Mouse (Mus musculus): Measurements from ENCODE around the gene Ppp3ca. TPM values are rescaled to one million over a fixed set of nuclear protein-coding genes. Genes with fewer than 3 reads are reported as not detected.

Gene Ppp3ca
- polyA plus RNA-seq, 1 experiment from 2014 or later = 11.3 TPM

DNA sequence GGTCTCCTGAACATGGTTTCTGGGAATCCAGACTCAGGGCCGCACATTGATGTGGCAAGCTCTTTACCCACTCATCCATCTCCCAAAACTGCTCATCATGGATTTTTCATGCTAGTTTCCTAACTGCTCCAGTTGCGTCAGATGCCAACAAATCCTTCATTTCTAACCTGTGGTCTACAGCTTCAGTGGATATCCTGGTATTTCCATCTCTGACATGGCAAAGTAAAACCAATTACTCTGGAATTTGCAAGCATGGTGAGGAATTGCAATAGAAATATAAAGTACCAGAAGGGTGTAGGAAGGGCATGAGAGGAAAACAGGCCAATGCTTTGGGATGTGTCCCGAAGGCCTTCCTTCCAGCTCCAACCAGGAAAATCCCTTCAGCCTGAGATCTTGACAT lies 196.2 kb downstream of the Ppp3ca start:
- no peak overlapping the region for H3K9ac ChIP-seq
- no peaks in the 10 kb centered on the region for H3K27me3 ChIP-seq
- 77% methylated on average over 3 of the region's 3 CpGs for WGBS (ENCODE audit: insufficient replicate concordance)
- no peaks in the 10 kb centered on the region for H3K36me3 ChIP-seq
- DNase-seq (no peak), ATAC-seq (ENCODE audit: low read depth) (no peak)
- H3K4me1 ChIP-seq (replicated peaks) = no peaks in the 10 kb centered on the region
- no peak overlapping the region for H3K4me2 ChIP-seq
- no peak overlapping the region for H3K27ac ChIP-seq
- H3K9me3 ChIP-seq (replicated peaks) = no peaks in the 10 kb centered on the region
- no peak overlapping the region for H3K4me3 ChIP-seq (replicated peaks)

GRCm38 (mm10) chr3:136866571-136866970 lies 196.6 kb downstream of the Ppp3ca start:
- no peaks in the 10 kb centered on the region for H3K36me3 ChIP-seq
- WGBS (ENCODE audit: insufficient replicate concordance) = 53% methylated on average over 3 of the region's 3 CpGs
- DNase-seq (no peak), ATAC-seq (ENCODE audit: low read depth) (no peak)
- H3K4me2 ChIP-seq = no peak overlapping the region
- H3K27me3 ChIP-seq = no peaks in the 10 kb centered on the region
- no peak overlapping the region for H3K9ac ChIP-seq
- H3K4me3 ChIP-seq (replicated peaks) = no peak overlapping the region
- H3K9me3 ChIP-seq (replicated peaks) = no peaks in the 10 kb centered on the region
- H3K4me1 ChIP-seq (replicated peaks) = no peaks in the 10 kb centered on the region
- H3K27ac ChIP-seq = no peak overlapping the region

GRCm38 (mm10) chr3:136867366-136867765 lies 197.4 kb downstream of the Ppp3ca start:
- 78% methylated on average over 2 of the region's 2 CpGs for WGBS (ENCODE audit: insufficient replicate concordance)
- Histone ChIP-seq H3K4me1 (replicated peaks) (no peaks in the 10 kb centered on the region), H3K9me3 (replicated peaks) (no peaks in the 10 kb centered on the region)

DNA sequence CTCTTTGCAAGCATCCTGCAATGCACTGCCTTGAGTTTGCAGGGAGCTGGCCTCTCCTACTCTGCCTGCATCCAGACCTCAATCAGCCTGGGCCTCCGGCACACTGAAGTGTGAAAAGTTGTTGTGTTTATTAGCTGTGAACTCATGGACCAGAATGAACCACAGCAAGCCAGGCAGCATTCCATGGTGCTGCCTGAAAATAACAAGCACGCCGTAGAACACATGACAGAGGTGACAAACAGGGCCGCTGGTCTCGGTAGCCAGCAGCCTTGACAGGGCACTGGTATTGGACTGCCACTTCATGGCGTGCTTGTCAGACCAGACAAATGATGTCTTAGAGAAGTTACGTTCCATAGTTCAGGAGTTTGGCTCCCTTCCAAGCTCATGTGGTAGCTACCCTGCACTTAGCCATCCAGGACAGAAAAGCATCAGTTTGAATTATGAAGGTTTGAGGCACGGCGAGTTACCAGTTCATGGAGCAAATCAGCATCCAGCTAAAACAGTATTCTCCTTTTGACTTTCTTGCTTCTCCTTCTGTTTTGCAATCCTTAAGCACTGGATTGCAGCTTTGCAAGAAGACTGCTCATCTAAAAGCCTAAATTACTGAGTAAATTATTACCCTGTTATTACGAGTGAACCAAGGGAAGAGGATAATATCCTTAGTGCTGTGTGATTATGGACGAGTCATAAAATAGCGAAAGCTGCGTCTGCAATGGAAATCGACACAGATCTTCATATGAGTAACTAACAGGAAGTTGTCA lies 202.0 kb downstream of the Ppp3ca start:
- no peak for ATAC-seq (ENCODE audit: low read depth)
- Histone ChIP-seq H3K9ac (no peak overlapping the region), H3K4me3 (replicated peaks) (no peak overlapping the region), H3K9me3 (replicated peaks) (no peaks in the 10 kb centered on the region), H3K36me3 (no peaks in the 10 kb centered on the region), H3K4me1 (replicated peaks) (no peaks in the 10 kb centered on the region), H3K27me3 (no peaks in the 10 kb centered on the region), H3K4me2 (no peak overlapping the region), H3K27ac (no peak overlapping the region)
- WGBS (ENCODE audit: insufficient replicate concordance) = 80% methylated on average over 14 of the region's 14 CpGs
- no peak for DNase-seq

More at GRCm38 (mm10) chr3:136867366-136867765, 197.4 kb downstream of the Ppp3ca start:
- DNase-seq (no peak), ATAC-seq (ENCODE audit: low read depth) (no peak)
- no peak overlapping the region for H3K4me2 ChIP-seq
- H3K36me3 ChIP-seq = no peaks in the 10 kb centered on the region
- H3K9ac ChIP-seq = no peak overlapping the region
- H3K27me3 ChIP-seq = no peaks in the 10 kb centered on the region
- no peak overlapping the region for H3K4me3 ChIP-seq (replicated peaks)
- no peak overlapping the region for H3K27ac ChIP-seq

DNA sequence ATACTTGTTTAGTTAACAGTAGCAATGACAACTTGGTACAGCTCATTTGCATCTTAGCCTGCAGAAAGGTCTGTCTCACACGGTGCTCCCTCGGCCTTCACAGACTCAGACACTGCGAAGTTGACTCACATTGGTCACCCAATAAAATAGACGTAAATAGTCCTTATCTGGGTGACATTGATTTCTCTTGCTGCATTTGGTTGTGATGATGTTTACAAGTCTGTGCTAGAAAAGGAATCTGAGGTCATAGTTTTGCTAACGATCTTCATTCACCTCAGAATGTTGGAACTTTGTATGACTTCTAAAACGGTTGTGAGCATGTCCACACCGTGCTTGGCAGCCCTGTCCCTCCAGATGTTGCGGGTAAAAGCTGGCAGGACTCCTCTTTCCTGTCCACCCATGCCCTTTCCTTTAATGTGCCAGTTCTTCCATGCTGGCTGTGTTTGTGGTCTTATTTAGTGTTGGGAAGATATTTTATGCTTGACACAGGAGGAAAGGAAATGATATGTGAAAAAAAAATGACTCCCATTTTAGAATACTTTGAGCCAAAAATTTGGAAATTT lies 202.7 kb downstream of the Ppp3ca start:
- DNase-seq = no peak
- Histone ChIP-seq H3K36me3 (no peaks in the 10 kb centered on the region), H3K27ac (no peak overlapping the region), H3K9me3 (replicated peaks) (no peaks in the 10 kb centered on the region), H3K4me3 (replicated peaks) (no peak overlapping the region), H3K9ac (no peak overlapping the region), H3K27me3 (no peaks in the 10 kb centered on the region), H3K4me1 (replicated peaks) (no peaks in the 10 kb centered on the region), H3K4me2 (no peak overlapping the region)
- ATAC-seq (ENCODE audit: low read depth) = no peak
- WGBS (ENCODE audit: insufficient replicate concordance) = 68% methylated on average over 8 of the region's 8 CpGs

DNA sequence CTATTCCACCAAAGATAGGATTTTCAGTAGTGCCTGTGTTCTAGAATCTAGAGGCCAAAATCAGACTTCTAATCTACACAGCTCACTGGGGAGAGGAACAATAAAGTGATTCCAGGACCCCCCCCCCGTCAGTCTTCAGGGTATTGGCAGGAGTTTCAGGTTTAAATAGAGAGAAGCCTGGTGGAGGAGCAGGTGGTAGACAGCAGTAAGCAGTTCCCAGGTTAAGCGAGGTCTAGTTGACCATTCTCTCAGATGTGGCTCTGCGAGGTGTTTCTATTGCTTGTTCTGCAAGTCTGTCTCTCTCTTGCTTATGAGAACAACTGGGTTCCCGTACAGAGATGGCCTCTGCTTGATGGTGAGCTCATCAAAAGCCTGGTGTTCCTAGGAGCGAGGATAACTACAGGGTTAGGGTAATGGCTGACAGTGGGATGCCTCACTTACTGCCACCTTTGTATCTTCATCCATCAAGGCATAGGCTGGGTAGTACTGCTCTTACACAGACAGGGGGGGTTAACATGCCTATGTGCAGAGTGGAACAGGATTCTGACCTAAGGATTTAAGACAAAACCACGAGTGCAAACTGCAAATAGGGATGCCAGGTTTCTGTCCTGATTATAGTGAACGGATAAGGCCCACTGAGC lies 204.0 kb downstream of the Ppp3ca start:
- no peaks in the 10 kb centered on the region for H3K36me3 ChIP-seq
- WGBS (ENCODE audit: insufficient replicate concordance) = 65% methylated on average over 7 of the region's 7 CpGs

DNA sequence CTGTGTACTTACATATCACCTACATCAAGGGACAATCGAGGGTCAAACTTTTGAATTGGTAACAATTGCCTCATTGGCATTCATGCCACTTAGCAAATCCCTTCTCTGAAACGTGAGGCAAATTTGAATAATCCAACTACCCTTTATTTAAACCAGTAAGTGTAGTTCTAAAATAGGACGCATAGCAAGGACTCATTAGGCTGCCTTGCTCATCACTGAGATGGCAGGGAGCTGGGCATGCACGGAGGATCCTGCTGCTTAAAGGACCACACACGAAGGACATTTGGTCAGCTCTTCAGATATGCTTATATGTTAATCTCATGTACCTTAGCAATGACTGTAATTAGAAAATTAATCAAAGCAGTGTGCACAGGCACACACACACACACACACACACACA lies 204.6 kb downstream of the Ppp3ca start:
- H3K36me3 ChIP-seq = no peaks in the 10 kb centered on the region
- no peak overlapping the region for H3K27ac ChIP-seq
- H3K9ac ChIP-seq = no peak overlapping the region
- no peak overlapping the region for H3K4me3 ChIP-seq (replicated peaks)
- no peak for ATAC-seq (ENCODE audit: low read depth)
- H3K4me1 ChIP-seq (replicated peaks) = no peaks in the 10 kb centered on the region
- H3K9me3 ChIP-seq (replicated peaks) = no peaks in the 10 kb centered on the region
- 74% methylated on average over 5 of the region's 5 CpGs for WGBS (ENCODE audit: insufficient replicate concordance)
- no peaks in the 10 kb centered on the region for H3K27me3 ChIP-seq
- no peak overlapping the region for H3K4me2 ChIP-seq
- DNase-seq = no peak

More for the DNA sequence above, 204.0 kb downstream of the Ppp3ca start:
- H3K4me1 ChIP-seq (replicated peaks) = no peaks in the 10 kb centered on the region
- no peaks in the 10 kb centered on the region for H3K9me3 ChIP-seq (replicated peaks)
- H3K27ac ChIP-seq = no peak overlapping the region
- no peaks in the 10 kb centered on the region for H3K27me3 ChIP-seq
- DNase-seq (no peak), ATAC-seq (ENCODE audit: low read depth) (no peak)
- H3K9ac ChIP-seq = no peak overlapping the region
- no peak overlapping the region for H3K4me3 ChIP-seq (replicated peaks)
- H3K4me2 ChIP-seq = no peak overlapping the region

DNA sequence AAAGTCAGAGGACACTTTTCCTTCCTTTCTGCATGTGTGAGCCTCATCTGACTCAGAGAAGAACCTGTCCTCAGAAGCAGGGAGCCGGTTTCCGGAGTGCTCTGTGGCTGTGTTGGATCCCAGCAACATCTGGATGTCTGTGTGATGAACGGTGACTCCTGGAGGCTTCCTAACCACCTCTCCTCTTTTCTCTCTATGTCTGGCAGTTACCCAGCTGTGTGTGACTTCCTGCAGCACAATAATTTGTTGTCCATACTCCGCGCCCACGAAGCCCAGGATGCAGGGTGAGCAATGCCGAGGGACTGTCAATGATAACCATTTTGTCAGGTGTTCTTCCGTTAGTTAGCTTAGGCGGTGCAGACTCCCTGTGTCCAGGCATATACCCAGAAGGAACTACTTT lies 217.8 kb downstream of the Ppp3ca start:
- H3K36me3 ChIP-seq = no peaks in the 10 kb centered on the region
- no peak overlapping the region for H3K27ac ChIP-seq
- WGBS (ENCODE audit: insufficient replicate concordance) = 80% methylated on average over 9 of the region's 9 CpGs
- ATAC-seq (ENCODE audit: low read depth) = no peak
- no peaks in the 10 kb centered on the region for H3K4me1 ChIP-seq (replicated peaks)
- no peak overlapping the region for H3K4me3 ChIP-seq (replicated peaks)
- no peaks in the 10 kb centered on the region for H3K9me3 ChIP-seq (replicated peaks)
- no peaks in the 10 kb centered on the region for H3K27me3 ChIP-seq
- H3K4me2 ChIP-seq = no peak overlapping the region
- DNase-seq = no peak
- H3K9ac ChIP-seq = no peak overlapping the region

GRCm38 (mm10) chr3:136892140-136892539 lies 222.2 kb downstream of the Ppp3ca start:
- ATAC-seq (ENCODE audit: low read depth) = no peak
- Histone ChIP-seq H3K9ac (no peak overlapping the region), H3K9me3 (replicated peaks) (no peaks in the 10 kb centered on the region), H3K27me3 (no peaks in the 10 kb centered on the region), H3K36me3 (no peaks in the 10 kb centered on the region), H3K4me2 (no peak overlapping the region), H3K4me1 (replicated peaks) (no peaks in the 10 kb centered on the region), H3K27ac (no peak overlapping the region), H3K4me3 (replicated peaks) (no peak overlapping the region)
- 70% methylated on average over 3 of the region's 3 CpGs for WGBS (ENCODE audit: insufficient replicate concordance)
- no peak for DNase-seq

GRCm38 (mm10) chr3:136893596-136894402 lies 223.9 kb downstream of the Ppp3ca start:
- H3K4me2 ChIP-seq = no peak overlapping the region
- WGBS (ENCODE audit: insufficient replicate concordance) = 78% methylated on average over 18 of the region's 18 CpGs
- no peaks in the 10 kb centered on the region for H3K4me1 ChIP-seq (replicated peaks)
- no peak overlapping the region for H3K27ac ChIP-seq
- no peak overlapping the region for H3K4me3 ChIP-seq (replicated peaks)
- no peaks in the 10 kb centered on the region for H3K36me3 ChIP-seq
- ATAC-seq (ENCODE audit: low read depth) (no peak), DNase-seq (no peak)
- H3K9ac ChIP-seq = no peak overlapping the region
- no peaks in the 10 kb centered on the region for H3K27me3 ChIP-seq
- no peaks in the 10 kb centered on the region for H3K9me3 ChIP-seq (replicated peaks)

- Histone ChIP-seq H3K36me3 (no peaks in the 10 kb centered on the region), H3K4me1 (replicated peaks) (no peaks in the 10 kb centered on the region), H3K9ac (no peak overlapping the region), H3K27ac (no peak overlapping the region), H3K27me3 (no peaks in the 10 kb centered on the region), H3K4me2 (no peak overlapping the region), H3K4me3 (replicated peaks) (no peak overlapping the region), H3K9me3 (replicated peaks) (no peaks in the 10 kb centered on the region)
- DNase-seq = peak; percentile 9
- ATAC-seq (ENCODE audit: low read depth) = no peak
These were observed 225.6 kb downstream of the Ppp3ca start for GRCm38 (mm10) chr3:136895498-136895897.
